Mouse (Mus musculus): ENCODE results near the gene Ly6g6e. TPM values are rescaled to one million over a fixed set of nuclear protein-coding genes. Genes with fewer than 3 reads are reported as not detected.
A peak's percentile ranks its signal among the peaks of the same experiment; 100 is the strongest.

Ly6g6e gene
- polyA plus RNA-seq, 1 experiment from 2014 or later: 0.81 TPM

DNA sequence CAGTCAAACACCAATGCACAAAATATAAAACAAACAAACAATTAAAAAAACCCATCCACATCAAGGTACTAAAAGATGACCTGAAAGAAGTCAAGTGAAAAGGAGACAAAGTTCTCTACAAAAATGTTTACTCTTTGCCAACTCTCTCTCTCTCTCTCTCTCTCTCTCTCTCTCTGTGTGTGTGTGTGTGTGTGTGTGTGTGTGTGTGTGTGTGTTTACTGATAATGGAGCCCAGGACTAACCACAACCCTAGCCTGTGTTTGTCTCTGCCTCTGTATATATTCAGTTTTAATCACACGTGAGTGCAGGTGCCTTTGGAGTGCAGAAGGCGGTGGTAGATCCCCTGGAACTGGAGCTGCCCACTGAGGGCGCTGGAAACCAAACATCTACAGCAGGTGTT is 19.6 kb upstream of the Ly6g6e start:
- Histone ChIP-seq H3K9me3 (ENCODE audit: control insufficient read depth, low read length) (no peaks in the 10 kb centered on the region), H3K4me3 (ENCODE audit: low read length) (no peak overlapping the region), H3K4me2 (replicated peaks; ENCODE audit: low read depth, low read length) (no peak overlapping the region), H3K36me3 (ENCODE audit: control insufficient read depth, insufficient read depth, low read length) (peaks cover 73% of the 10 kb centered on the region), H3K9ac (ENCODE audit: low read depth, low read length) (no peak overlapping the region), H3K4me1 (ENCODE audit: control insufficient read depth, insufficient read depth, low read length) (peaks cover 23% of the 10 kb centered on the region), H3K27me3 (ENCODE audit: control insufficient read depth, insufficient read depth, low read length) (no peaks in the 10 kb centered on the region), H3K27ac (ENCODE audit: low read depth, low read length) (no peak overlapping the region)
- ATAC-seq (ENCODE audit: low FRiP score, low TSS enrichment): no peak
- WGBS: 88% methylated on average over 3 of the region's 3 CpGs

- 0 out of 2 replicates have a peak, but pooled peaks have one; percentile 1 for ATAC-seq (ENCODE audit: low FRiP score, low TSS enrichment)
- Histone ChIP-seq H3K27me3 (ENCODE audit: control insufficient read depth, insufficient read depth, low read length) (no peaks in the 10 kb centered on the region), H3K4me2 (replicated peaks; ENCODE audit: low read depth, low read length) (peak overlapping the region; percentile 88; the same call in 1 of the 2 replicates), H3K36me3 (ENCODE audit: control insufficient read depth, insufficient read depth, low read length) (peaks cover 75% of the 10 kb centered on the region), H3K9ac (ENCODE audit: low read depth, low read length) (peak overlapping the region; percentile 90; the same call in 1 of the 2 replicates), H3K4me3 (ENCODE audit: low read length) (peak overlapping the region; percentile 85), H3K9me3 (ENCODE audit: control insufficient read depth, low read length) (no peaks in the 10 kb centered on the region), H3K4me1 (ENCODE audit: control insufficient read depth, insufficient read depth, low read length) (peaks cover 19% of the 10 kb centered on the region), H3K27ac (ENCODE audit: low read depth, low read length) (peak overlapping the region; percentile 96)
- 61% methylated on average over 9 of the region's 9 CpGs for WGBS
These were observed 18.4 kb upstream of the Ly6g6e start for GRCm38 (mm10) chr17:35058316-35058715.

- H3K27me3 ChIP-seq (ENCODE audit: control insufficient read depth, insufficient read depth, low read length): no peaks in the 10 kb centered on the region
- peak; percentile 92 for ATAC-seq (ENCODE audit: low FRiP score, low TSS enrichment)
- H3K4me2 ChIP-seq (replicated peaks; ENCODE audit: low read depth, low read length): peak within 1 kb of the TSS; percentile 88
- peaks cover 23% of the 10 kb centered on the region for H3K4me1 ChIP-seq (ENCODE audit: control insufficient read depth, insufficient read depth, low read length)
- peak within 1 kb of the TSS; percentile 90 for H3K9ac ChIP-seq (ENCODE audit: low read depth, low read length)
- H3K9me3 ChIP-seq (ENCODE audit: control insufficient read depth, low read length): no peaks in the 10 kb centered on the region
- peak within 1 kb of the TSS; percentile 96 for H3K27ac ChIP-seq (ENCODE audit: low read depth, low read length)
- peaks cover 67% of the 10 kb centered on the region for H3K36me3 ChIP-seq (ENCODE audit: control insufficient read depth, insufficient read depth, low read length)
- WGBS: under 1% methylated on average over 57 of the region's 57 CpGs
- H3K4me3 ChIP-seq (ENCODE audit: low read length): peak within 1 kb of the TSS; percentile 85
These were observed 17.5 kb upstream of the Ly6g6e start, which contains the start of gene Ddah2 for GRCm38 (mm10) chr17:35058911-35059892. TSS of gene Ddah2 (plus strand) at chr17:35059035.

- Histone ChIP-seq H3K9me3 (ENCODE audit: control insufficient read depth, low read length) (no peaks in the 10 kb centered on the region), H3K4me2 (replicated peaks; ENCODE audit: low read depth, low read length) (peak overlapping the region; percentile 88), H3K4me1 (ENCODE audit: control insufficient read depth, insufficient read depth, low read length) (peaks cover 31% of the 10 kb centered on the region), H3K9ac (ENCODE audit: low read depth, low read length) (peak overlapping the region; percentile 90), H3K27me3 (ENCODE audit: control insufficient read depth, insufficient read depth, low read length) (no peaks in the 10 kb centered on the region), H3K36me3 (ENCODE audit: control insufficient read depth, insufficient read depth, low read length) (peaks cover 60% of the 10 kb centered on the region), H3K4me3 (ENCODE audit: low read length) (peak overlapping the region; percentile 85), H3K27ac (ENCODE audit: low read depth, low read length) (peak overlapping the region; percentile 5; the same call in 1 of the 2 replicates)
- ATAC-seq (ENCODE audit: low FRiP score, low TSS enrichment): no peak
- 32% methylated on average over 14 of the region's 14 CpGs for WGBS
These were observed 16.6 kb upstream of the Ly6g6e start for GRCm38 (mm10) chr17:35060071-35060470.

DNA sequence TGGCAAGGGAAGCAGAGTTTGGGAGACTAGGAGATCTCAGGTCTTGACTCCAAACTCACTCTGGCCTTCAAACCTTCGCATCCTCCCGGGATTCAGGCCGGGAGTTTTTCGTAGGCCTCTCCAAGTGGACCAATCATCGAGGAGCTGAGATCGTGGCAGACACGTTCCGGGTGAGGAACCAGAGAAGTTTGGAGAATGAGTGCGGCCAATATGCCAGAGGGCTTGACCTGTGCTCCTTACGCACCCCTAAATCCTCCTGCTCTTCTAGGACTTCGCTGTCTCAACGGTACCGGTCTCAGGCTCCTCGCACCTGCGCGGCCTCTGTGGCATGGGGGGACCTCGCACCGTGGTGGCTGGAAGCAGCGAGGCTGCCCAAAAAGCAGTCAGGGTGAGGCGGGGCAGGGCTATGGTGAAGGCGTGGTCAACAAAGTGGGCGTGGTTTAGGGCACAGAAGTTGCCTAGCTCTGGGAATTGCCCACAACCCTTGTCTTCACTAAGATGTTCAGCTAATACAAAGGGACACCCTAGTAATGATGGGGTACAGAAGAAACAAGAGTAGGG is 15.9 kb upstream of the Ly6g6e start:
- ATAC-seq (ENCODE audit: low FRiP score, low TSS enrichment): no peak
- Histone ChIP-seq H3K4me3 (ENCODE audit: low read length) (peak overlapping the region; percentile 85; the same call in 1 of the 2 replicates), H3K4me2 (replicated peaks; ENCODE audit: low read depth, low read length) (peak overlapping the region; percentile 88), H3K9ac (ENCODE audit: low read depth, low read length) (0 out of 2 replicates have a peak overlapping the region, but pooled peaks have one; percentile 90), H3K27me3 (ENCODE audit: control insufficient read depth, insufficient read depth, low read length) (no peaks in the 10 kb centered on the region), H3K4me1 (ENCODE audit: control insufficient read depth, insufficient read depth, low read length) (peaks cover 38% of the 10 kb centered on the region), H3K27ac (ENCODE audit: low read depth, low read length) (no peak overlapping the region), H3K9me3 (ENCODE audit: control insufficient read depth, low read length) (no peaks in the 10 kb centered on the region), H3K36me3 (ENCODE audit: control insufficient read depth, insufficient read depth, low read length) (peaks cover 54% of the 10 kb centered on the region)
- WGBS: 51% methylated on average over 22 of the region's 22 CpGs

- Histone ChIP-seq H3K9ac (ENCODE audit: low read depth, low read length) (no peak overlapping the region), H3K27me3 (ENCODE audit: control insufficient read depth, insufficient read depth, low read length) (no peaks in the 10 kb centered on the region; the same call in 1 of the 2 replicates), H3K9me3 (ENCODE audit: control insufficient read depth, low read length) (no peaks in the 10 kb centered on the region), H3K27ac (ENCODE audit: low read depth, low read length) (no peak overlapping the region), H3K4me2 (replicated peaks; ENCODE audit: low read depth, low read length) (no peak overlapping the region), H3K4me3 (ENCODE audit: low read length) (peak overlapping the region; percentile 2; the same call in 1 of the 2 replicates), H3K4me1 (ENCODE audit: control insufficient read depth, insufficient read depth, low read length) (peaks cover 39% of the 10 kb centered on the region), H3K36me3 (ENCODE audit: control insufficient read depth, insufficient read depth, low read length) (peaks cover 49% of the 10 kb centered on the region)
- WGBS: 72% methylated on average over 8 of the region's 8 CpGs
- ATAC-seq (ENCODE audit: low FRiP score, low TSS enrichment): no peak
These were observed 15.4 kb upstream of the Ly6g6e start for GRCm38 (mm10) chr17:35061299-35061698.

- Histone ChIP-seq H3K4me3 (ENCODE audit: low read length) (no peak overlapping the region), H3K4me1 (ENCODE audit: control insufficient read depth, insufficient read depth, low read length) (peaks cover 37% of the 10 kb centered on the region), H3K27me3 (ENCODE audit: control insufficient read depth, insufficient read depth, low read length) (no peaks in the 10 kb centered on the region; the same call in 1 of the 2 replicates), H3K36me3 (ENCODE audit: control insufficient read depth, insufficient read depth, low read length) (peaks cover 32% of the 10 kb centered on the region), H3K27ac (ENCODE audit: low read depth, low read length) (no peak overlapping the region), H3K4me2 (replicated peaks; ENCODE audit: low read depth, low read length) (no peak overlapping the region), H3K9ac (ENCODE audit: low read depth, low read length) (no peak overlapping the region), H3K9me3 (ENCODE audit: control insufficient read depth, low read length) (no peaks in the 10 kb centered on the region)
- ATAC-seq (ENCODE audit: low FRiP score, low TSS enrichment): no peak
- 78% methylated on average over 3 of the region's 3 CpGs for WGBS
These were observed 13.2 kb upstream of the Ly6g6e start for GRCm38 (mm10) chr17:35063466-35063865.

DNA sequence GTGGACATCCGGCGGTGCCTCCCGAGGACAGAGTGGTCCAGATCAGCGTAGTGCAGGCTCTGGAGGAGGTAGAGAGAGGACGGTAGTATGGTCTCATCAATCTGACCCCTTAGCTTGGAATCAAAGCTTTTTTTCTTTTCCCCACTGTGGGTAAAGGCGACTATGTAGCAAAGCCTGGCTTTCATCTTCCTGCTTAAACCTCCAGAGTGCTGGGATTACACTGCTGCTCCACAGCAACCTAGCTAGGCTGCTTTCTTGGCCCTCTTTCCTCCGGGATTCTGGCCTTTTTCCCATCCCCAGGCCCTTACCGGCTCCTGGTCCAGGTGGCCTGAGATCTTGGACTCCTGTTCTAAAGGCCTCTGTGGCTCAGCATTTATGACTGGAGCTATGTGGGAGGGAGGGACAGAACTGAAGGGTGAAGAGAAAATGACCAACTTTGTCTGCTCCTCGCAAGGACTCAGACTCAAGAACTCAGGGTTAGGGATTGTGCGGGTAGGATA is 12.3 kb upstream of the Ly6g6e start:
- Histone ChIP-seq H3K27ac (ENCODE audit: low read depth, low read length) (peak overlapping the region; percentile 15; the same call in 1 of the 2 replicates), H3K9me3 (ENCODE audit: control insufficient read depth, low read length) (no peaks in the 10 kb centered on the region), H3K4me3 (ENCODE audit: low read length) (peak overlapping the region; percentile 35), H3K27me3 (ENCODE audit: control insufficient read depth, insufficient read depth, low read length) (no peaks in the 10 kb centered on the region; the same call in 1 of the 2 replicates), H3K4me2 (replicated peaks; ENCODE audit: low read depth, low read length) (peak overlapping the region; percentile 71), H3K4me1 (ENCODE audit: control insufficient read depth, insufficient read depth, low read length) (peaks cover 35% of the 10 kb centered on the region), H3K9ac (ENCODE audit: low read depth, low read length) (no peak overlapping the region; the same call in 1 of the 2 replicates), H3K36me3 (ENCODE audit: control insufficient read depth, insufficient read depth, low read length) (peaks cover 32% of the 10 kb centered on the region)
- ATAC-seq (ENCODE audit: low FRiP score, low TSS enrichment): no peak
- 33% methylated on average over 10 of the region's 10 CpGs for WGBS
